Mouse (Mus musculus) heart, adult 2 months (tissue): Measurements from ENCODE around the gene Polrmt. TPM values are rescaled to one million over a fixed set of nuclear protein-coding genes. Genes with fewer than 3 reads are reported as not detected.

Experiments used
- DNase-seq, 2 experiments: peaks; one replicate each; pipeline ENCODE4 v3.0.0; 2021
- H3K27ac ChIP-seq: fragments of 200-600 bp; 2 replicates; pipeline ENCODE4 v1.8.1; 2022
- H3K27me3 ChIP-seq: fragments of 200-500 bp; 2 replicates; pipeline ENCODE4 v1.6.1; 2012; ENCODE audit warnings: mild to moderate bottlenecking, low read length, inconsistent platforms, mixed read lengths; ENCODE audit not compliant: control insufficient read depth, insufficient read depth
- H3K36me3 ChIP-seq: fragments of 200-500 bp; 2 replicates; pipeline ENCODE4 v1.6.1; 2012; ENCODE audit warnings: low read length, inconsistent platforms; ENCODE audit not compliant: control insufficient read depth, insufficient read depth
- H3K4me1 ChIP-seq: fragments of 200-500 bp; 2 replicates; pipeline ENCODE4 v1.6.1; 2011; ENCODE audit warnings: low read length; ENCODE audit not compliant: control insufficient read depth, insufficient read depth
- H3K4me3 ChIP-seq: fragments of 200-600 bp; 2 replicates; pipeline ENCODE4 v1.8.1; 2022
- H3K79me2 ChIP-seq: fragments of 200-500 bp; replicated peaks from 2 replicates; pipeline ENCODE4 v1.6.1; 2012; ENCODE audit warnings: mild to moderate bottlenecking, inconsistent platforms, low read length, moderate library complexity, mixed read lengths; ENCODE audit not compliant: control insufficient read depth, insufficient read depth
- H3K9ac ChIP-seq: fragments of 200-500 bp; 2 replicates; pipeline ENCODE4 v1.6.1; 2012; ENCODE audit warnings: low read depth, mild to moderate bottlenecking, control low read depth, inconsistent platforms, low read length, mixed read lengths
- CTCF ChIP-seq: fragments of 200-600 bp; IDR thresholded peaks from 2 replicates; pipeline ENCODE4 v1.8.1; 2022; ENCODE audit warnings: antibody characterized with exemption, mild to moderate bottlenecking, moderate library complexity
- EP300 ChIP-seq: fragments of 200-500 bp; IDR thresholded peaks from 2 replicates; pipeline ENCODE4 v1.6.1; 2011; ENCODE audit warnings: low read depth, low read length, control low read depth; ENCODE audit not compliant: insufficient read depth
- POLR2A ChIP-seq: fragments of 200-500 bp; IDR thresholded peaks from 2 replicates; pipeline ENCODE4 v1.6.1; 2011; ENCODE audit warnings: mild to moderate bottlenecking, low read depth, low read length, control low read depth; ENCODE audit not compliant: insufficient read depth
- WGBS: fragments of 180-500 bp; shearing (Covaris S2); methylation state at CpG from one replicate; pipeline ENCODE4 v1.1.7; 2018; 5-methylcytosine and 5-hydroxymethylcytosine counted together
- intact Hi-C: fragments of 180-260 bp; cut with DNase I; formaldehyde crosslinking; loops from one replicate; pipeline ENCODE4 v1.15.1; 2025
- polyA plus RNA-seq: library from polyadenylated mRNA; depleted of rRNA; stranded (reverse); fragments of >200 nt; gene quantifications from 2 replicates; pipeline ENCODE4 v1.2.3, GENCODE M21; 2012
- total RNA-seq, 2 experiments: library from RNA; stranded (reverse); gene quantifications; 2 replicates each; pipeline ENCODE4 v1.2.3; 2021

Gene Polrmt
- total and polyA plus RNA-seq, 3 experiments: 42.2 to 52.3 (median 44.7) TPM

GRCm38 (mm10) chr10:79768400-79768799 is 22.0 kb upstream of the Polrmt start:
- no peak overlapping the region for H3K27ac ChIP-seq
- H3K4me1 ChIP-seq: peaks cover 9% of the 10 kb centered on the region
- 8% methylated on average over 5 of the region's 5 CpGs for WGBS
- H3K79me2 ChIP-seq: no peaks in the 10 kb centered on the region
- intact Hi-C loops: loop anchor here (1.0 kb wide), 1 partner anchor 20 kb away; no protein-coding TSS in a partner anchor
- TF ChIP-seq POLR2A (no peak), CTCF (peak; percentile 89), EP300 (peak; percentile 88)
- DNase-seq: peak; percentile 66 to 82
- no peaks in the 10 kb centered on the region for H3K27me3 ChIP-seq
- no peak overlapping the region for H3K4me3 ChIP-seq
- H3K36me3 ChIP-seq: no peaks in the 10 kb centered on the region
- H3K9ac ChIP-seq: no peak overlapping the region

GRCm38 (mm10) chr10:79767372-79768244 is 21.2 kb upstream of the Polrmt start:
- Histone ChIP-seq H3K4me1 (peaks cover 14% of the 10 kb centered on the region), H3K9ac (peak overlapping the region; percentile 12), H3K36me3 (no peaks in the 10 kb centered on the region), H3K79me2 (peaks cover 4% of the 10 kb centered on the region; the same call in 1 of the 2 replicates), H3K27ac (peak overlapping the region; percentile 88), H3K4me3 (peak overlapping the region; percentile 90), H3K27me3 (no peaks in the 10 kb centered on the region)
- peak; percentile 90 to 91 for DNase-seq
- TF ChIP-seq CTCF: no peak
- no peak for TF ChIP-seq EP300
- TF ChIP-seq POLR2A: no peak
- 10% methylated on average over 39 of the region's 40 CpGs for WGBS
- intact Hi-C loops: loop anchor here (1.0 to 2.0 kb wide), 2 partner anchors 21 kb away; partner anchors contain the start of gene Polrmt

- 1% methylated on average over 91 of the region's 101 CpGs for WGBS
These were observed 20.3 kb upstream of the Polrmt start, which contains the start of gene Rnf126 for GRCm38 (mm10) chr10:79766508-79767325. Rnf126 (minus strand) TSS chr10:79766952.

DNA sequence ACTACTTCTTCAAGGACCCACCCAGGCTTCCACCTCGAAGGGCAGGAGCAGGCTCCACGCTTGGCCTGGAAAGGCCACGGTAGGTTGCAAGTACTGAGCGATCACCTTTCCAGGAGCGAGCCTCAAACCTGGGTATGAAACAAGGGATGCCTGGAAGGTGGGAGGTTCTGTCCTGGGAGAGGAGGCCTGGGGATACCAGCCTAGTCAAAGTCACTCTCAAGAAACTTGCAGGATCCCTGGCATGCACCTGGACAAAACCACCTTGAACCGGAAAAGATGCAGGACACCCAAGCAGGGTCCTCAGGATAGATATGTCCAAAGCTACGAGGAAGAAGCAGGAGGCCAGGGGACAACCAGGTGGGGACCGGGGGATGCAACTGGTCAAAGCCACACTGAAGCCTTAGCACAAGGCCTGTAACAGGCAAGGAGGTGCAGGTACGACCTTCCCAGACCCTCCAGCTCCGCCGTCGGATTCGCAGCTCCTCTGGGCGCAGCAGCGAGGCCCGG is 19.7 kb upstream of the Polrmt start:
- Histone ChIP-seq H3K36me3 (no peaks in the 10 kb centered on the region), H3K9ac (peak overlapping the region; percentile 97), H3K27me3 (no peaks in the 10 kb centered on the region), H3K79me2 (peaks cover 4% of the 10 kb centered on the region; the same call in 1 of the 2 replicates), H3K27ac (peak overlapping the region; percentile 88), H3K4me1 (peaks cover 14% of the 10 kb centered on the region), H3K4me3 (peak overlapping the region; percentile 90)
- TF ChIP-seq POLR2A: no peak
- TF ChIP-seq CTCF: no peak
- TF ChIP-seq EP300: no peak
- no peak for DNase-seq
- intact Hi-C loops: loop anchor here (2.0 kb wide), 1 partner anchor 19 kb away; the partner anchor contains the start of gene Polrmt
- 8% methylated on average over 15 of the region's 16 CpGs for WGBS

More at GRCm38 (mm10) chr10:79766508-79767325, 20.3 kb upstream of the Polrmt start, which contains the start of gene Rnf126:
- no peaks in the 10 kb centered on the region for H3K27me3 ChIP-seq
- peak within 1 kb of the TSS; percentile 97 for H3K9ac ChIP-seq
- no peaks in the 10 kb centered on the region for H3K36me3 ChIP-seq
- 0 out of 2 replicates have a peak, but pooled peaks have one; percentile 43 for TF ChIP-seq EP300
- no peak for TF ChIP-seq CTCF
- peak; percentile 5; the same call in 1 of the 2 replicates for TF ChIP-seq POLR2A
- peaks cover 14% of the 10 kb centered on the region for H3K4me1 ChIP-seq
- peak within 1 kb of the TSS; percentile 88 for H3K27ac ChIP-seq
- DNase-seq: peak; percentile 99
- H3K79me2 ChIP-seq: peaks cover 4% of the 10 kb centered on the region; the same call in 1 of the 2 replicates
- H3K4me3 ChIP-seq: peak within 1 kb of the TSS; percentile 90
- intact Hi-C loops: loop anchor here (2.0 kb wide), 1 partner anchor 20 kb away; the partner anchor contains the start of gene Polrmt

DNA sequence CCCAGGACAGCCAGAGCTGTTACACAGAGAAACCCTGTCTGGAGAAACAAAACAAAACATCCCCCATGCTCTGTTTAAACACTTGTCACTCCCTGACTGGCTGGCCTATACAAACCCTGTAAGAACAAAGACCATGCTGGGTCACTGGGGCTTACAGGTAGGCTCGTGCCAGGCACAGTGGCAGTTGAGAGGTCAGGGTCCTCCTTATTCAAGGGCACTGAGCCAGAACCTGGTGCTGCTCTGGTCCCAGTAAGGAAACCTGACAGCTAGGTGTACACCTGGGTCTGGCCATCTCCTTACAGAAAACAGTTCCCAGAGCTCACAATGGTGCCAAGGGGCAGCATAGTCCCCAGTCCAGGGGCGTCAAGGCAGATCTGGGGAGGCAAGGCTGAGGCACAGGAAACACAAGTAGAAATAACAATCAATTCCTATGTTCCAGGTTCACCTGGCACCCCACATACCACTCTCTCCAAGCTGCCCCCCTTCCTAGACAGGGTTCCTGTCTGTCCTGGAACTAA is 18.9 kb upstream of the Polrmt start:
- Histone ChIP-seq H3K4me1 (peaks cover 14% of the 10 kb centered on the region), H3K9ac (no peak overlapping the region), H3K4me3 (no peak overlapping the region), H3K36me3 (no peaks in the 10 kb centered on the region), H3K27me3 (no peaks in the 10 kb centered on the region), H3K27ac (no peak overlapping the region), H3K79me2 (peaks cover 4% of the 10 kb centered on the region; the same call in 1 of the 2 replicates)
- 69% methylated on average over 2 of the region's 2 CpGs for WGBS
- intact Hi-C loops: no loop called here
- no peak for DNase-seq
- TF ChIP-seq EP300 (no peak), POLR2A (no peak)
